In genomic region chr1:67238941-67239340, GRCm38 (mm10) we compare ENCODE assay signal across 16 mouse cellular contexts.
"Had no signal": no experiment of that assay in that cellular context is flagged by ENCODE, and none has a peak within 500 bp of the region (broad histone marks: within the 10 kb centered on the region; RNA-seq: fewer than 3 reads in every experiment).

No protein-coding gene starts in this region.

- DNase-seq: retina, postnatal 1 day; right cerebral cortex, adult 18-20 months; right cerebral cortex, postnatal 14 days; right cerebral cortex, postnatal 25 days; right cerebral cortex, postnatal 4 days; spleen, adult 18-20 months; thymus, adult 18-20 months; thymus, adult 2 months; thymus, postnatal 14 days; thymus, postnatal 25 days; thymus, postnatal 36 days; thymus, postnatal 4 days had no signal

- H3K4me1 ChIP-seq: neural tube, embryonic 13.5 days; neural tube, embryonic 15.5 days; stomach, embryonic 15.5 days had no signal

- H3K27me3 ChIP-seq: neural tube, embryonic 13.5 days; neural tube, embryonic 15.5 days; stomach, embryonic 15.5 days had no signal

- H3K9ac ChIP-seq: neural tube, embryonic 13.5 days; neural tube, embryonic 15.5 days; stomach, embryonic 15.5 days had no signal

- H3K36me3 ChIP-seq: neural tube, embryonic 13.5 days; neural tube, embryonic 15.5 days; stomach, embryonic 15.5 days had no signal

- H3K4me3 ChIP-seq: neural tube, embryonic 13.5 days; neural tube, embryonic 15.5 days; stomach, embryonic 15.5 days had no signal

- H3K27ac ChIP-seq: neural tube, embryonic 13.5 days; neural tube, embryonic 15.5 days; stomach, embryonic 15.5 days; stomach, postnatal 0 days had no signal
